Mouse (Mus musculus) heart, postnatal 0 days (tissue): ENCODE results near the gene Siae.

Experiments used
- CTCF ChIP-seq: IDR thresholded peaks from 2 replicates; pipeline ENCODE4 v1.5.1; 2016; ENCODE audit warnings: antibody characterized with exemption, control low read depth, low read depth
- EP300 ChIP-seq: IDR thresholded peaks from 2 replicates; pipeline ENCODE4 v1.6.1; 2016; ENCODE audit warnings: antibody characterized with exemption, low read depth

GRCm38 (mm10) chr9:37655961-37656360 is 100.5 kb downstream of the Siae start:
- TF ChIP-seq CTCF: no peak
- no peak for TF ChIP-seq EP300
